Mouse (Mus musculus) 3134 (cell line): ENCODE results near the gene Ndufa8.

Experiments used
- DNase-seq: peaks from one replicate; pipeline ENCODE4 v3.0.0-alpha.2; 2011; ENCODE audit warnings: low spot score; ENCODE audit not compliant: insufficient read length; ENCODE audit errors: extremely low read depth

The Ndufa8 gene

DNA sequence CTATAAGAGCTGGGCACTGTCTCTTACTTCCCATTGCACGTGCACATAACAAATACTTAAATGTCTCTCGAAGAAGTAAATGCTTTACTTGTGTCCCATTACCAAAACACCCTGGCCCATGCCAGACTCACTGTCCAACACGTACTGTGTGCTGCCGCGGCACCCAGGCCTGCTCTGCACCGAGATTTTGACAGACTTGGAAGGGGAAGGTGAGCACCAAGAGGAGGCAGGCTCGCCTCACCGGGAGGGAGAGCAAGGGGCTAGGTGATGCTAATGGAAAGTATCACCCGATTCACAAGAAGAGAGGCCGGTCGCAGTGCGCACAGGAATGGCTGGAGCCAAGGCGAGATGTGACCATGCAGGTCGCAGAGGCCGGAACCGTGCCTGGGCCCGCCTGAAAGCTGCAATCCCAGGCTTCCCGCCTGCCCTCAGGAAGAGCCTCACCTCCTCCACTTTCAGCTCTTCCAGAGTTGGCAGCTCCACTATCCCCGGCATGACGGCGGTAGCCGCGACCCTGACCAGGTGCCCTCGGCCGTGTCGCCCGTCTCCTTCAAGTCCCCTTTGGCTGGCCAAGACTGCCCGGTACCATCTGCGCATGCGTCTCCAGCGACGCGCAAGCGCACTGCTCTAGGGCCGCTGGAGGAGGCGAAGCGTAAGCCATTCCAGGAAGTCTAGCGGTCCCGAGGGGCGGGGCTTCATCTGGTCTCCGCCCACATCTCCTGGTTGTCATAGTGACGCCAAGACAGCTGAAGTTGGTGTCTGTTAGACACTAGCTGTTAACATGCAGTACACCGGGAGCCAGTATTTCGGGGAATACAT is at the start of gene Ndufa8, which contains the start of gene Morn5:
Gene Ndufa8 (minus strand): TSS at position 659 of the 819 bp plus-strand sequence.
Gene Morn5 (plus strand): TSS at position 711 of the 819 bp plus-strand sequence.
- DNase-seq = peak; percentile 98

- DNase-seq = no peak
Measured at GRCm38 (mm10) chr2:36098021-36098420, 48.8 kb upstream of the Ndufa8 start.

DNA sequence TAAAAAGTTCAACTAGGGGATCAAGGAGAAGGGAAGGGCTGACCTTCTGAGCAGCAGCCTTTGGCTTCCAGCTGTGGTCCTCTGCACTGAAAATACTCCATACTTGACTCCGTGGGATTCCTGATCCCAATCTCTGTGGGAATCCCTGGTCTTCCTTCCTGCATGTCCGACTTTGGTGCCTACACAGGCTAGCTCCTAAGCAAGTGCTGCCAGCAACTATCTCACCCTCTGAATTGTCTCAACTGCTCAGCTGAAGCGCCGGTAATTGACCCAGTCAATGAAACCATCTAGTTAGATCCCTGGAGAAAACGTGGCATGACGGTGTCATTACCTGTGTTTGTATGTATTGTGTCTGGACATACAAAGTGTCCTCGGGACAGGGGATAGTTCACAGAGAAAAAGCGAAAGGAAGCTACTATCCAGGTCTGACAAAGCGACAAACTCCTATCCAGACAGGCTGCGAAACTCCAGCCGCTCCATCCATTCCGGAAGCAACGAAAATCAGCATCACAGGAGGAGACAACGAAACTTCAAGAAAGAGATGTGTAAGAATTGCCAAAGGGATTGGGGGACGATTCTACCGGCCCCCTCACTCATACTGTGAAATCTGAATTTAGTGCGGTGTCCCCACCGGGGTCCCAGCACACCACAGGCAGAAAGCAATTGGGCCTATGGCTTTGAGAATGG is 48.1 kb upstream of the Ndufa8 start:
- DNase-seq = no peak

DNA sequence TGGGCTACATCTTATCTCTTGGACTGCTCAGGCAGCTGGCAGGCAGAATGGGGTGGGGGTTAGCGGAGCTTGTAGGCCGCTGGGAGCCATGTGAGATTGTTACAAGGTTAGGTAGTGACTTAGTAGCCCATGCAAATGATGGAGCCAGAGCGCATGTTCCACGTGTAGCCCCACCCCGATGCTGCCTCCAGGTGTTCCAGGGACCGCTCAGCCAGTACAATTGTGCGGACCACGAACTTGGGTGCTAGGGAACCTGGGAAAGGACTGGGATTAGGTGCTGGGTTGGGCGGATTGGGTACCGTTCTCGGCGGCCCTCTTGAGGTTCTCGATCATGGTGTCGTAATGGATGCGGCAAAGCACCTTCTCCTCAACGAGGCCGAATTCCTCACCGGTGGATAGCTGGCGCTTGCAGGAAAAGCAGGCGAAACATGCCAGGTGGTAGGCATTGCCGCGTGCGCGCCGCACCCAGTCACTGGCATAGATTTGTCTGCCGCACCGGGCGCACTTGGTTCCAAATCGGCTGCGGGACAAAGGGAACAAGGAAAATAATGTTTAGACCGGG is 44.8 kb upstream of the Ndufa8 start:
- no peak for DNase-seq

DNA sequence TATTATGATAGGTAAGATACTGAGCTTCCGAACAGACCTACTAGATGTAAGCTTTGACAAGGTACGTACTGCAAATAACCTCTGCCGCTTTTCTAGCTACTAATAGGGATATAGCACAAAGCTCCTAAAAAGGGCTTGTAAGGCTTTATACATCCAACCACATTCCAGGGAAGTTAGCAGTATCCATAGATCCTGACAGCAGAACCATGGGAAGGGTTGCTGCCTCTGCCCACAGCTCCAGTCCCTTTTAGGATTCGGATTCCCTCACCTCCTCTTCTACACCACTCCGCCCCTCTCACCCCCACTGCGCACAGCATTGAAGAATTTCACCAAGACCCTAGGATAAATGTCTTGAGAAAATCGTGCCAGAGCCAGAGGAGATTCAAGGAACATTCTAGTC is 44.1 kb upstream of the Ndufa8 start:
- no peak for DNase-seq

DNA sequence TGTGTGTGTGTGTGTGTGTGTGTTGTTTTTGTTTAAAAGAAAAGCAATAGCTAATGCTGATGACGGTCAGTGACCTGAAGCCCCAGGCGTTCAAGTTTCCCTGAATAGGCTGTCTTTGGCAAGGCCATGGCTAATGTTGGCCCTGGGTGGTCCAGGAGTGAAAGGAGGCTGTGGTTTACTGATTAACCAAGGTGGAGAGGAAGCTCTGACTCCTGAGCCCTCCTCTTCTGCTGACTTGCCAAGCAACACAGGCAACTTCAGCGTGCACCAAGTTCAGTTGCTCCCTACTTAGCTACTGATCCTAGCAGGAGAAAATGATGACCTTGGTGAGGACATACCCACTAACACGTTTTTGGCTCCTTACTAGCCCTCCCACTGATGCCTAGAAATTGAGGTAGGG is 43.5 kb upstream of the Ndufa8 start:
- DNase-seq = no peak

DNA sequence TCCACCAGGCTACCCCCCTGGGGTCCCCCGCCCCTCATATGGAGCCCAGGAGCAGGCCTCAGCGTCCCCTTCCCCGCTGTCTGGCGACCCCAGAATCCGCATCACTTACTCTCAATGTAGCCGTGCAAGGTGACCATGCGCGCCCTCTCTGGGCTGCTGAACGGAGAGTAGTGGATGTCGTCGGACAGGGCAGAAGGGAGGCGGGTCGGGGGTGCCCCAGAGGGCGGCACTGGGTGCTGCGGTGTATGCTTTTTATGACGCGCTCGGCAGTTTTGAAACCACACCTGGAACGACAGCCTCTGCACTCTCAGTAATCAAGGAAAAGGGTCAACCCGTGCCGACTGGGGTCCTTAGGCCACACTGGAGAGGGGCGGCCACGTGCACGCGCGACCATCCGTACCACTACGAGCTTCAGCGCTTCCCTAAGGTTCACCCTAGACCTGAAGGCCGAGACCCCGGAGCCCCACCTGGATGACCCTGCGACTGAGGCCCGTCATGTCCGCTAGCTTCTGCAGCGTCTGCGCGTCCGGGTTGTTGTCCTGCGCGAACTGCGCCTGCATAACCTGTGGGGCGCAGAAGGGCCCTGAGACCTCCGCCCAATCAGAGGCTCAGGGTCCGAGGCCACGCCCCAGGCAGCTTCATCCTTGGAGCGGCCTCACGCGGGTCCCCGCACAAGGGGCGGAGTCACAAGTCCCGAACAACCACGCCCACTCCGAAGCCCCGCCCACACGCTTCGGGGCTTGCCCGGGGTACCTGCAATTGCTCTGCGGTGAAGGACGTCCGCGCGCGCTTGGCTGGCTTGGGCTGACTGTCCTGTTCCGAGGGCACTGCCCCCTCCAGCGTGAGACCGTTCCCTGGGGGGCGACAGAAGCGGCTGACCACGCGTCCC is 41.9 kb upstream of the Ndufa8 start:
- no peak for DNase-seq

DNA sequence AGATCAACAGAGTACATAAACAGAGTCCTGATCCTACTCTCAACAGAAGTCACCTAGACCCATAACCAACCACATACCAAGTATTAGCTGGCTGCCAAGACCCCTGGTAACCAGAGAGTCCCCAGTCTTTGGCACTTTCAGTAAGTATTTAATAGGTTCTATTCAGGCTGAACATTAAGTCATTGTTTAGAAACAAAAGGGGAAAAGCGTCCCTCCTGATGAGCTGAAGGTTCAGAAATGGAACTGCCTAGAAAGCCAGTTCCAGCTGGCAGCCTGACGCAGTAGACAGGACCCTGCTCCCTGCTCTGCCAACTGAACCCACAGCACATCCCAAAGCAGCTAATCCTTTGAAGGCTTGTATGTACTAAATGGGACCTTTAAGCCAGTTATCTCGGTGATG is 40.0 kb upstream of the Ndufa8 start:
- DNase-seq = no peak

GRCm38 (mm10) chr2:36085041-36085440 is 35.8 kb upstream of the Ndufa8 start:
- no peak for DNase-seq

- no peak for DNase-seq
Measured at GRCm38 (mm10) chr2:36082802-36083580, 33.8 kb upstream of the Ndufa8 start.

DNA sequence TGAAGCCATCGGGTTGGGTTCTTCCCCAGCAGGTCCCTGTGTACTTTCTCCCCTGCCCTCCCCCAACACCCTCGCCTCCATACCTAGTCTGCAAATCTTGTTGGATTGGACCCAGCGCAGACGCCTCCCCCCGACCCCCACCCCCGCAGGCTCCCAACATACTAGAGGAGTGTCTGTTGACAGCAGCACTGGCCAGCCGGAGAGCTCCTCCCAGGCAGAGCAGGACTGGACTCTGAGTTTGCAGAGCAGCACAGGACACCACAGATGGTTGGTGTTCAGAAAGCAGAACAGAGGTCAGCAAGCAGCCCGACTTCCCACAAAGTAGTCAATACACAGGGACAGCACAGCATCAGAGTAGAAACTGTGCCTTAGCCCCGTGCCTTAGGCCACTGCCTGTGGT is 32.2 kb upstream of the Ndufa8 start:
- DNase-seq = no peak

GRCm38 (mm10) chr2:36077160-36077761 is 28.1 kb upstream of the Ndufa8 start:
- DNase-seq = no peak

- no peak for DNase-seq
Measured at GRCm38 (mm10) chr2:36075210-36075609, 26.0 kb upstream of the Ndufa8 start.

GRCm38 (mm10) chr2:36073781-36074180 is 24.6 kb upstream of the Ndufa8 start:
- DNase-seq = no peak

DNA sequence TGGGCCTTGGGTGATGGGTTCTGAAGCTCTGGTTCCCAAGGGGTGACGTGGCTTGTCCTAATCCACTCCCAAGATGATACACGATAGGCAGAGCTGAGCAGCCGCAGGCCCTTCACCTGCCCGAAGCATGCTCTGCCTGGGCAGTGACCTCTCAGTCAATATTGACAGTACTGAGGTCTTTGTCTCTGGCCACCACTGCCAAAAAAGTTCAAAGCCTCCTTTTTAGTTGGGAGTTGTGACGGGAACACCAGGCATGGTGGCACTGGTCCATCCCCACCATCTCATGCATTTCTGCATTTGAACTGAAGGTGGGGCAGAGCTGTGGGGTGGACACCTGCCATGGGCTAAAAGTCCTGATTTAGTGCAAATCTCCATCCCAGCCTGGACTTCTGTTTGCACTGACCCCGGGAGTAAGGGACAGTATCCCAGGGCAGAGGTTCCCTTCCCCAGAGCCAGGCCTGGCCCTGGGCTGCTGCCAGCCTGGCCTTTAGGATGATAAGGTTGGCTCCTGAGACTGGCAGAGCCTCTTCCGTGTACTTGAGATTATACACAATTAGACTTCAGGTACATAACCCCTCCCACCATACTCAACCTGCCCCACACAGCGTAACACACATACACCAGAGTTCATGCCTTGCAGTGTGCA is 22.6 kb upstream of the Ndufa8 start:
- DNase-seq = no peak

GRCm38 (mm10) chr2:36067132-36067531 is 17.9 kb upstream of the Ndufa8 start:
- no peak for DNase-seq

DNA sequence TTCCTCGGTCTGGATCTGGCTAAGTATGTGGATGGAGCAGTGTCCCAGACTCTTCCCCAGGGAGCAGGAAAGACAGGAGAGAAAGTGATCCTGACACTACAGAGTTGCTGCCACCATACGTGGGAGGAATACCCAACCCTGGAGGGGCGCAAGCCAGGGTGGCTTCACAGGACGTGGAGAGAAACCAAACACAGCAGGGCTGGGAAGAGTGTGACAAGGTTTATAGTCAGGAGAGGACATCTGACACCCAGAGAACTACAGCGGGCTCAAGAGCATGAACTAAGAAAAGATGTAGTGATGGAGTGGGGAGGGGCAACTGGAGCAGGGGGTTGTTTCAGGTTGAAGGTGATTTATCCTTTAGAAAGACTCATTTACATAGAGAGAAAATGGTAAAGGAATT is 12.2 kb upstream of the Ndufa8 start:
- no peak for DNase-seq

GRCm38 (mm10) chr2:36056248-36056647 is 7.0 kb upstream of the Ndufa8 start:
- no peak for DNase-seq

DNA sequence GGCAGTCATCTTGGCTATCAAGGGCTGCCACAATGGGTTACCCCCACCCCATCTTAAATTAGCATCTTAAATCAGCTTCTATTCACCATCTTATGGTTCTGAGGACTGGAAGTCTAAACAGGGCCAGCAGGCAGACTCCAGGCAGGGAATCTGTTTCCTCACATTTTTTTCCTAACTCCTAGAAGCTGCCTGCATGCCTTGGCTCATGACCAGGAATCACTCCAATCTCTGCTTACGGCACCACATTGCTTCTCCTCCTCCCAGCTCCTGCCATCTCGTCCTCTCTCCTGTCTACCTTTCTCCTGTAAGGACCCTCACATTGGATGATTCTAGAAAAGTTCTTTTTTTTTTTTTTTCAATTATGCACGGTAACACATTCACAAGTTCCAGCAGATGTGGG is 4.0 kb upstream of the Ndufa8 start:
- DNase-seq = no peak
